Mouse (Mus musculus) hematopoietic stem cell, adult 5-6 weeks (primary cell): ENCODE data around the gene Kdm4d. TPM values are rescaled to one million over a fixed set of nuclear protein-coding genes. Genes with fewer than 3 reads are reported as not detected.
A peak's percentile ranks its signal among the peaks of the same experiment; 100 is the strongest.

Experiments
- ATAC-seq, 2 experiments: fragments of 125-278 bp in 1 of 2; replicated peaks in 1 of 2; 2 replicates each; pipeline ENCODE4 v1.8.0; 2016 to 2017; ENCODE audit warnings: inconsistent platforms in 2 of 2, mild to moderate bottlenecking in 2 of 2, moderate number of reproducible peaks in 2 of 2, low read depth in 1 of 2, moderate TSS enrichment in 1 of 2; ENCODE audit not compliant: low FRiP score in 2 of 2, poor library complexity in 2 of 2, severe bottlenecking in 2 of 2, insufficient read depth in 1 of 2, low TSS enrichment in 1 of 2
- total RNA-seq: library from RNA; stranded (forward); fragments of 172-1452, 232-1000 nt; gene quantifications from 2 replicates; pipeline ENCODE4 v1.2.3, GENCODE M21; 2017

The Kdm4d gene
- total RNA-seq, result 0.30 and 1.1 TPM in 2 replicates

DNA sequence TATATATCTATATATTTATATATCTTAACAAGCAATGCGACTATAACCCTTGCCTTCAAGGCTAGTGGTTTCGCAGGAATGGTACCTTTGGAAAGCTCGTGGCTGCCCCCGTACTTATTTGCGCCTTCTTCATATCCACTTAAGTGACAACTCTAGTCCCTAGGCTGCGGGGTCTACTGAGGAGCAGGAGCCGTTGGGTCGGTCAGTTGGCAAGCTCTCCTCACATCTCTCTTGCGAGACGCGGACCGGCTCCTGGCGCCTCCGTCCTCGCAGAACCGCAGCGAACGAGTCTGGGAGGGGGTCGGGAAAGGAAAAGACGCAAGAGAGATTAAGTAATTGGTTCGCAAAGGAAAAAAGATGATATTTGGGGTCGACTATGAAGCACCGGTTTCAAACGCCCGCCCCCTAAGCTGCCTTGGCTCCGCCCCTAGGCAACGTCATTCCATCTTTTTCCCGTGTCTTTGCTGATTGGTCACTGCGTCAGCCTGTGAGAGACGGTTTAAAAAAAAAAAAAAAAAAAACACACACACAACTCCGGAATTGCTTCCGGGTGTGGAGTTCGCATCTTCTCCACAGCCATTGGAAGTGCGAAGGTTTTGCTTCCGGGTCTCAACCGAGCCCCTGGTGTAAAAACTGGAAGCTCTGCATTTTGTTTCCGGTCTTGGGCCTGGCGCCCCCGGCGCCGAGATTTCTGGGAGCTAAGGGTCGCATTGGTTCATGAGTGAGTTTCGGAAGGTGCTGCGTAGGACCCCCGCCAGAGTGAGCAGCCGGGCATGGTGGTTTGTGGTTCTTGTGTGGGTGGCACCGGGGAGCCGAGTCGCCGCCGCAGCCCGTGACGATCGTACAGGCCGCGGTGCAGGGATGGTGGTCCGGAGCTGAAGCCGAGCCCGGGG, at the start of gene Kdm4d, which contains the start of gene Cwc15:
Gene Kdm4d (minus strand): TSS at position 460 of the 893 bp plus-strand sequence.
Gene Cwc15 (plus strand): TSS at position 595 of the 893 bp plus-strand sequence.
- peak; percentile 95 to 96 for ATAC-seq

DNA sequence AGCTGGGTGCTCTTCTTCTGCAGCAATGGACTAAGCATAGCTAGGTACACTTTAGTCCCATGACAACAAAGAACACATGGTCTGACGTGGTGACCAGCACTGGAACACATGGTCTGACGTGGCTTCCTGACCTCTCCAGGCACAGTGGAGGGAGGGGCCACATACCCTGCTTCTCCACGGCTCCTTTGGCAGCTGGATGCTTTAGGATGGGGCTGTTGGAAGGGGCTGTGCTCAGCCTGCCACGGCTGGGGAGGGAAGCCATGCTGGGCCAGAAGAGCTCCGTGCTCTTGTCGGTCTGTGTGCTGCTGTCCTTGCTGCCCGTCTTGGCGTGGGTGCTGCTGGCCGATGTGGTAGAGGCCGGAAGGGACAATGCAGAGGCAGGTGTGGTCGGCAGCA, 48.1 kb upstream of the Kdm4d start:
- ATAC-seq, result no peak

DNA sequence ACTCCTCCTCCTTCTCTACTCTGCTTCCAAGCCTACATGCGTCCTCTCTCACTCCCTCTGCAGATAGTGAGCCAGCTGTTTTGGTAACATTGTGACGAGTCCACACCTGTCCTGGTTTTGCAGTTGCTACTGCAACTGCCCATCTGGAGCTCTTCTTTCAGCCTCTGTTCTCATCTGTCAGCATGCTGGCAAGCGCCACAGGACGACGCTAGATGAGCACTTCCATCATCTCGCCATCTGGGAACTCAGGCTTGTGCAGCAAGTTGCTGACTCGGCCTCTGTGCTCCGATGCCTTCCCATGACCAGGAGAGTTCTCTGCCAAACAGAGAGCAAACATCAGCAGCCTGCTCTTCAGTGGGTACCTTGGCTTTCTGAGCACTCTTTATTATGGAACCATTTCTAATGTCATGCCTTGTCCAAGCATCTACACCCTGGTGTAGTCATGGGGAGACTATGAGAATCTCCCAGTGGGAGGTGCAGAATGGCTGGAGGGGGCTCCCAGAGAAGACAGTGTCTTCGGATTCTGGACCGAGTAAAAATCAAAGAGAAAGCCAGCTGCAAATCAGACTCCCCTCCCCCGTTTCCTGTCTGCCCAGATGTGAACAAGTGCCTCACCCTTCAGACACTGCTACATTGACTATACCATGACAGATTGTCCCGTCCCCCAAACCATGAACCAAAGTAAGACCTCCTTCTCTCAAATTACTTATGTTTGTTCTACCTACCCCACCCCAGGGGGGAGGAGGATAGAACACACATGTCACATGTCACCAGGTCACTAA, 47.5 kb upstream of the Kdm4d start:
- no peak for ATAC-seq

DNA sequence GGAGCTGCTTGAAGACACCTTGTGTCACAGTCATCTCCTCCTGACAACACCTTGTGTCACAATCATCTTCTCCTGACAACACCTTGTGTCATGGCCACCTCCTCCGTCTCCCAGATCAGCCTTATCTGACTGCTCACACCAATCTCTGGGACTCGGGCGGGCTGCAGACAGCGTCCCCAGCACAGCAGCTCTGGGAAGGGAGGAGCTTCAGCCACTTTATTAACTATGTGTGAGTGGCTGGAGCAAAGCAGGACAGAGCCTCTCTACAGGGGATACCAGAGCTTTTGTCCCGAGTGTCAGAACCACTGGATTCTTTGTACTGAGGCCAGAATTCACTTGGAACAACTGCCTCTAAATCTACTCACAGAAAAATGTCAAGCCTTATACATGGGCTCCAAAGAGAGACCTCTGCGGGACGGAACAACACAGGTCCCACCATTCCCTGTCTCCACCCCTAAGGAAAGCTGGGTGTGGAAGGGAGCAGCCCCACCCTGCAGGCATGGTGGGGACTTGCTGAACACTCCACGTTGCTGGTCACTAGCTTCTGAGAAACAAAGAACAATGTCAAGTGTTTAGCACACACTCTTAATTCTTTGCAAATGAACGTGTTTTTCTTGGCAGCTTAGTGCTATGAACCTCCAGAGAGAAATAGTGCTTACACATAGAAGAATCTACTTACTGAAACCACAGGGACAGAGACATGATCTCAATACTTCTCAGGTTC, 43.9 kb upstream of the Kdm4d start:
- no peak for ATAC-seq

DNA sequence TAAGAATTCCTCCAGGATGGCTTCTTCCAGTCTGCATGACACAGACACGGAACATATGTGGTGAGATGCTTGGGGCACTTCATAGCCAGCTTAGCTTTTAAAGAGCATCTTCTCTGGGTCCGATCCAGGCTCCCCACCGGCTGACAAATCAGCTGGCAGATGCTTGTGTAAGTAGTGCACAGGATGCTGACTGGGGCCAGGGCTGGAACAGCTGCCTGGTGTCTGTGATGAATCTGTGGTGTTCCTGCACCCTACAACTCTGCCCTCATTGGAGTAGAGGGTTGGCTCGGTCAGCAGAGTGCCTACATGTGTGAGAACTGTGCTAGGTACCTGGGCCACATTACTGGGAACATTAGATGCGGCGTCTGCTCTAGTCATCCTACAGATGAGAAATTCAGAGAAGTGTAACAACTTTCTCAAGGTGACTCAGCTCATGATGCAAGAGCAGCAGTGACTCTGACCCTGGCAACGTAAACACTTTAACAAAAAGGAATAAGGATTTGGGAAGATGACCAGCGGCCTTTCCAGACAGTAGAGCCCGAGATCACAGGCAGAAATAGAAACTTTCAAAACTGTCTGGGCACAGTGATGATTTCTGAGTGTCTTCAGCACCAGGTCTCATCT, 34.7 kb upstream of the Kdm4d start:
- ATAC-seq, result no peak

DNA sequence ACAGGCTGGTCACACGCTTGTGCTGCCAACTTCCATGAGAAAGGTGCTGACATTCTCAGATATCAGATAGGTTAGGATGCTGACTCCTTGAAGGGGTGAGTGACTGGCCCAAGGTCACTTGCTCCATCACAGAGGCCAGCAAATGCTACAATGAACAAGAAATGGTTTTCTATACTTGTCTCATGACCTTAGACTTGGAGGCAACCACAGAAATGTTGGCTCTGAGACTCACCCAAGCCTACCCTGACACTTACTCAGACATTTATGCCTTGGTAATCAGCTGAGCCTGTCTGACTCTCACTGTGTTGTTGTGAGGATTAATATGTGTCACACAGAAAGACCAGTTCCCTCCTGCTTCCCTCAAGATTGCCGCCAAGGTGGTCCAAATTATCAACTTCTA, 33.4 kb upstream of the Kdm4d start:
- no peak for ATAC-seq

DNA sequence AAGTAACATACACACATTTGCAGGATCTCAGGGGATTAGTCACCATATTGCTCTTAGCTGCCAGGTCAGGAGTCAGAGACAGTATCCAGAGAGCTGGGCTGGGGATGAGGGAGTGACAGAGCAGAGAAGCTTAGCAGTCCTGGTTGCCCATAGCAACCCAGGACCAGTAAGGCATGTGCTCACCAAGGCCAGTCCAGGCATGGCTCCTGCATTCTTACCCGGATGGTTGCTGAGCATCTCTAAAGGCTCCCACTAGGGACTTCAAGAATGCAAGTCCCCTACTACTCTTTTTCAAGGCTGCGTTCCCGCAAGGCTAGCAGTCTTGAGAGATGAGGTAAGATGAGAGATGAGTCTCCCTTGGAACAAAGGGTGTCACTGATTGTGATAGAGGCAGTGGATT, 32.0 kb upstream of the Kdm4d start:
- no peak for ATAC-seq

DNA sequence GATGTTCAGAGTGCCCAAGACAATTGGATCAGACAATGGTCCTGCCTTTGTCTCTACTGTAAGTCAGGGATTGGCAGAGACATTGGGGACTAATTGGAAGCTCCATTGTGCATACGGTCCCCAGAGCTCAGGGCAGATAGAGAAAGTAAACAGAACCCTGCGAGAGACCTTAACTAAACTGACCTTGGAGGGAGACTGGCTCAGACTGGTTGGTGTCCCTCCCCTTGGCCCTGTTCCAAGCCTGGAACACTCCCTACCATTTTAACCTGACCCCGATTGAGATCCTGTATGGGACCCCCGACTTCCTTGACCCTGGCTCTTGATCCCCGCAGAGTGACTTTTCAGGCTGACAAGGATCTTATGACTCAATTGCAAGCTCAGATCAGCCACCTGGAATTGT, 29.7 kb upstream of the Kdm4d start:
- ATAC-seq, result no peak

DNA sequence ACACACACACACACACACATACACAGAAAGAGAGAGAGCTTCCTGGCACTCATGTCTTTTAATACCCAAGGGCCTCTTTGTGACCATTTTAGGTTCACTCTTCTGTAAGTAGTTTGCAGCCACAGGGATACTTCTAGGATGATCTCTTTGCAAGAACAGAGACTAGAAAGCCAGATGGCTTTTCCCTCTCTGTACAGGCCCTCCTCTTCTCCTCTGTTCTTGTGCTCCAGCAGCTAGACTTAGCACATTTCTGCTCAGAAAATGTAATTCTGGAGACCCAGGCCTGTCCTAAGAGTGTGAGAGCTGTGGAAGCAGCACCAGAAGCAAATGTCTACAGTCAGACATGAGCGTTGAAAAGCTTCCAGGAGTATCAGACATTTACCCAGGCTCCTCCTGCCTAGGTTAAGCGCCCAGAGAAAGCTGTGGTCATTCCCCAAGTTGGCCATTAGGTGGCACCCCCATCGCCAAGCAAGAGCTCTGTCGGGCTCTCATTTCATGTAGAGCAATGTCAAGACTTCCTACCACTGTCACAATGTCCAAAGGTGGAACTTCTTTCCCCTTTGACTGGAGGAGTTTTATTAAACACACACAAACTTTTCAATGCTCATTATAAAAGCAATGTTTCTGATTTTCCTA, 23.2 kb upstream of the Kdm4d start:
- peak; percentile 83 to 86 for ATAC-seq

DNA sequence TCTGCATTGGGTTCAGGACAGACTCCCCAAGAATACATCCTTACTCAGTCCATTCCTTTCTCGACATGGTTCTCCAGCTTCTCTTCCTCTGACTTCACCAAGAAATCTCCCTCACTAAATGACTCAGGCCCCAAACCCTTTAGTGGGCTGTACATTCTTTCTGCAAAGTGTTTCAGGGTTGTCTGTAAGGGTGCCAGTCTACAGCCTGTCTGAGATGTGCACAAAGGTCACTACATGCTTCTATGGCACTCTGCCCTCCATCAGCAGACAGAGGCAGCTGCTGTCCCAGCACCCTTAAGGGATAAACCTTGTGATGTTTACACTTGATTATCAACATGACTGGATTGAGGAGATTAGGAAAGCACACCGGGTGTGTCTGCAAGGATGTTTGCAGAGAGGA, 21.4 kb upstream of the Kdm4d start:
- ATAC-seq, result no peak

DNA sequence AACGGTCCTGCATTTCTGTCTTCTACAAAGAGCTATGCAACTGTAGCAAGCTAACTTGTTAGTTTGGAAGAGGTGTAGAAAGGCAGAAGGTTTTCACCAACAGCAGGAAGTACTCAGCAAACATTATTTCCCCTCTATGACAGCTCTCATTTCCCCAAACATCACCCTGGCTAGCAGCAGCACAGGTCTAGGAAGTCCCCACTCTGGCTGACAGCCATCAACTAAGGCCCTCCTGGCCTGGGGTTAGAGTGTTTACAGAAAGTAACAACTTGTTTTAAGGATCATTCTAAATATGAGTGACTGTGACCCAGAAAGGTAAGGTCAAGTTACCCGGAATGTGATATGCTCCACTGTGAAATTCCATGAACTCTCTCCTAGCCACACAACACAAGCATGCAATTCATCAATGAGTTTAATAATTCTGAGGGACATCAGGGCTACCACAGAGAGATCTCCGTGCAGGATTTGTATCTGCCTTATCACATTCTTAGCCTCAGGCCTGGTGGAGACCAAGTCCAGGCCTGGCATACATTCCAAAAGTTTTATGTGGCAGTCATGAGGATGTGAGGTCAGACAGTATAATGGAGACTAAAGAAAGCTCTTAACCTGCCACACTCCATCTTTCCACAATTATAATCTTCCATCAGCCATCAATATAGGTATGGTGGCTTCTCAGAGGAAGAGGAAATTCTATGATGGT, 20.8 kb upstream of the Kdm4d start:
- ATAC-seq, result peak; percentile 57 to 78

DNA sequence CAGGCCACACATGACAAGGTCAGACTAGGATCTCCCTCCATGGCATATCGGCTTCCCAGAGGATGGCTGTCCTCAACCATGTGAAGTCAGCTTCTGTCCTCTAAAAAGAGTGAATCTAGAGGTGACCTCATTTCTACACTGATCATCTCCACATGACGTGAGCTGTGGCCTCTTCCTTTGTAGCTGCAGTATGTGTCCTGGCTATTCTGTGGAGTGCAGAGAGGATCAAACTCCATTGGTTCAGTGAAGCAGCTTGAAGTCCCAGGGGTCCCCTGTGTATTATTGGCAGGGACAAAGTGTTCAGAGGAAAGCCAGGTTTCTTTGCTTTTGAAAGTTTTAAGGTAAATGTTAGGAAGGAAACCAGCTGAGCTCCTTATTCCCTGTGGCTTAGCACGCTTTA, 17.8 kb upstream of the Kdm4d start:
- ATAC-seq, result no peak

DNA sequence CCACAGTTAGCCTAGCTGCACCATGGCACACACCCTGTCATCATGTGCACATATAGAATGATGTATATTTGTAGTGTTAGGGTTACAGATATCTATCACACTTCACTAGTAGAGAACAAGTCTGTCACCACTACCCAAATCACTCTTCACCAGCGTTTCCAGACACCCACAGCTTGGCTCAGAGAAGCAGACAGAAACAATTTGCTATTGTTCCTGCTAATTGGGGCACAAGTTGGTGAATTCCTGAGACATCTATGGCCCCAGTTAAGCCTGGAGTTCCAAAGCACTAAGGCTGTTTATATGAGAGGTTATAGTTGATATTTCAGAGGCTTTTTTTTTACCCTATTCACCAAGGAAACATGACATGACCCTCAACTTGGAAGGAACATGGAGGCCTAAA, 17.0 kb upstream of the Kdm4d start:
- no peak for ATAC-seq

DNA sequence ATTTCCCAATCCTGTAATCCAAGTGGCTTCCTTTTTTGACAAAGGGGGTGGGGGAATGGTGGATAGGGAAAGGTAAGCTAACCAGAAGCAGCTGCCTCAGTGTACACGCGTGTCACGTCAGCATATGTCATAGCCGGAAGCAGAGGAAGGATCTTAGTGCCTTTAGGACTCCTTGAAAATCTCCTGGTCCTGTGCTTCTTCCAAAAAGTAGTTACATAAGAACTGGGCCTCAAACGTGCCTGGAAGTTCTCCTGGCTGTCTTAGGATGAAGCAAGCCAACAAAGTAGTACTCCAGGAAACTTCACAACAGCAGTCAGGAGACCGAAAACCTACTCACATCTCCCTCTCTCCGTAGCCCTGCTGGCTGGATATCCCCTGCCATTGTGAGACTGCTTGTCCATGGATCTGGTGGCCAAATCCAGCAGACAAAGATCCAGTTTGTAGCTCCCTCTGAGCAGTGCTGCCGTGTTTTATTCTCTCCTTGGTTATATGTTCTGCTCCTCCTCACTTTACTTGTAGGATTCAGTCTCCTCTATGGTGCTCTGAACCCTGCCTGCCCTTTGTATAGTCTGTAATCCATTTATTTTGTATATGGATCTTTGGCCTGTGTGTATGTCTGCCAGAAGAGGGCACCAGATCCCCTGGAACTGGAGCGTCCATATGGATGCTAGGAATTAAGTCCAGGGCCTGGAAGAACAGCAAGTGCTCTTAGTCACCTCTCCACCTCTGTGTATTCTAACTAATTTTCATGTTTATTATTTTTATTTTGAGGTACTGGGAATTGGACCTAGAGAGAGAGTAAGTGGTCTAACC, 12.6 kb upstream of the Kdm4d start:
- ATAC-seq, result no peak

DNA sequence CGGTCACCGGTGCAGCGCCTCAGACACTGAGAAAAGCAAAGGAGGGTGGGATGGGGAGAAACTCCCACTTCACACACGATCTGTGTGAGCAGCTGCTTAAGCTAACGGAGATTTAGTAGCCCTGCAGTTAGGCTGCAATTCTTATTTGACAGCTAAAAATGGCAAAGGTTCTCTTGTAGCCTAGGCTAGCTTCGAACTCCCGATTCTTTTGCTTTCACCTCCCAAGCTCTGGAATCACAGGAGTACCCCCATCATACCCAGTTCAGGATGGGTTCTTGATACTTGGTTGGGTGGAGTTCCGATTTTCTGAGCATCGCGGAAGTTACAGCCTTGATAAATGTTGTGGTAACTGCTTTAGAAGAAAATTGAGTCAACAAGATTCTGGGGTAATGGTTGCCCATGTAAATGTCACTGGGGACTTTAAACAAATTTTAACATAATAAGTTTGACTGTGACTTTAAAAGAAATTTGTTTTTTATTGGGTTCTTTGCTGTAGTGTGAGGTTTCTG, 688 bp upstream of the Kdm4d start:
- ATAC-seq, result no peak; a peak in 1 of 4 replicates
